Mouse (Mus musculus) effector memory CD4-positive, alpha-beta T cell, adult 7 months (primary cell): Measurements from ENCODE around the gene Dgkk. TPM values are rescaled to one million over a fixed set of nuclear protein-coding genes. Genes with fewer than 3 reads are reported as not detected.

Experiments
- polyA plus RNA-seq: library from polyadenylated mRNA; unstranded; fragments of 100-300 nt; shearing (Covaris generic); gene quantifications from one replicate; pipeline ENCODE4 v1.2.1, GENCODE M21; 2017

Dgkk gene
- polyA plus RNA-seq = 0.05 TPM

GRCm38 (mm10) chrX:6779006-6779405 is at the start of gene Dgkk:
TSS of gene Dgkk (plus strand) at chrX:6779306.

